Mouse (Mus musculus) lung, adult 2 months (tissue): ENCODE results near the gene Pdcd1. TPM values are rescaled to one million over a fixed set of nuclear protein-coding genes. Genes with fewer than 3 reads are reported as not detected.

Experiments
- DNase-seq: peaks from one replicate; pipeline ENCODE4 v3.0.0; 2022
- H3K4me1 ChIP-seq: fragments of 200-500 bp; 2 replicates; pipeline ENCODE4 v1.6.1; 2011; ENCODE audit warnings: low read length; ENCODE audit not compliant: control insufficient read depth, insufficient read depth
- H3K4me3 ChIP-seq: fragments of 200-500 bp; replicated peaks from 2 replicates; pipeline ENCODE3; 2011; ENCODE audit warnings: low read depth, mild to moderate bottlenecking, control low read depth, low read length; ENCODE audit errors: extremely low read depth
- CTCF ChIP-seq: fragments of 200-500 bp; IDR thresholded peaks from 2 replicates; pipeline ENCODE4 v1.5.1; 2011; ENCODE audit warnings: mild to moderate bottlenecking, low read length, control low read depth; ENCODE audit not compliant: insufficient read depth
- POLR2A ChIP-seq: fragments of 200-500 bp; IDR thresholded peaks from 2 replicates; pipeline ENCODE4 v1.6.1; 2011; ENCODE audit warnings: low read depth, mild to moderate bottlenecking, control low read depth, low read length, borderline replicate concordance; ENCODE audit errors: extremely low read depth
- WGBS: fragments of 180-500 bp; shearing (Covaris S2); methylation state at CpG from one replicate; pipeline ENCODE4 v1.1.7; 2018; 5-methylcytosine and 5-hydroxymethylcytosine counted together
- polyA plus RNA-seq: library from polyadenylated mRNA; depleted of rRNA; stranded (reverse); fragments of >200 nt; gene quantifications from 2 replicates; pipeline ENCODE4 v1.2.3, GENCODE M21; 2012; rRNA removed

Pdcd1 gene
- polyA plus RNA-seq, 1 experiment = 0.07 TPM

GRCm38 (mm10) chr1:93988786-93989185 is 63.6 kb downstream of the Pdcd1 start:
- TF ChIP-seq CTCF (no peak), POLR2A (no peak)
- H3K4me1 ChIP-seq = no peaks in the 10 kb centered on the region
- no peak overlapping the region for H3K4me3 ChIP-seq
- WGBS = 47% methylated on average over 3 of the region's 3 CpGs
- DNase-seq = no peak

Other genes with a start within 250 kb of the Pdcd1 start
- 7.1 and 10.1 TPM in 2 replicates for gene Ing5, start 248.6 kb downstream of the Pdcd1 start, polyA plus RNA-seq
- gene D2hgdh, start 227.6 kb downstream of the Pdcd1 start, polyA plus RNA-seq = 17.0 and 21.3 TPM in 2 replicates
- 0.62 and 0.67 TPM in 2 replicates for gene Gal3st2, start 191.2 kb downstream of the Pdcd1 start, polyA plus RNA-seq
- gene Gal3st2b, start 134.2 kb downstream of the Pdcd1 start, polyA plus RNA-seq = 0.59 TPM in 1 of 2 replicates, not detected in the other
- gene Gal3st2c, start 62.0 kb downstream of the Pdcd1 start, polyA plus RNA-seq = 0.03 TPM in 1 of 2 replicates, not detected in the other
- gene Neu4, start 32.1 kb downstream of the Pdcd1 start, polyA plus RNA-seq = not detected in 2 replicates